Mouse (Mus musculus): ENCODE measurements around the gene Pdp2.

GRCm38 (mm10) chr8:104594611-104595362 is 3.5 kb downstream of the Pdp2 start:
- TF ChIP-seq CTCF (IDR thresholded peaks at IDR 0.05; ENCODE audit: borderline replicate concordance, insufficient read depth, low read length) (no peak), POLR2A (IDR thresholded peaks at IDR 0.05; ENCODE audit: low read depth, low read length) (no peak)
